Comparison of ENCODE assay signal across 14 mouse cellular contexts in genomic region chr8:10619689-10620088, GRCm38 (mm10).
A peak's percentile ranks its signal among the peaks of the same experiment; 100 is the strongest.
DNase-seq lines count a peak whose midpoint lies in the region; ATAC-seq and TF ChIP-seq lines count a peak whose summit lies in the region.
"Had no signal": no experiment of that assay in that cellular context is flagged by ENCODE, and none has a peak within 500 bp of the region (broad histone marks: within the 10 kb centered on the region; RNA-seq: fewer than 3 reads in every experiment).

No protein-coding gene starts in this region.

- no peaks in the 10 kb centered on the region for H3K27me3 ChIP-seq in liver, adult 2 months (ENCODE audit: control insufficient read depth, insufficient read depth, low read length)
- H3K27me3 ChIP-seq: heart, embryonic 12.5 days; neural tube, embryonic 13.5 days had no signal

- no peaks in the 10 kb centered on the region for H3K79me2 ChIP-seq in liver, adult 2 months (ENCODE audit: control insufficient read depth, insufficient read depth, low read length)

- TF ChIP-seq CTCF in liver, adult 2 months (IDR thresholded peaks at IDR 0.05; ENCODE audit: low read depth, low read length), result no peak

- H3K36me3 ChIP-seq in liver, adult 2 months (ENCODE audit: control insufficient read depth, insufficient read depth, low read length), result no peaks in the 10 kb centered on the region
- H3K36me3 ChIP-seq: hindbrain, embryonic 10.5 days; neural tube, embryonic 13.5 days had no signal

- no peak overlapping the region for H3K4me3 ChIP-seq in liver, adult 2 months (ENCODE audit: insufficient read depth, low read depth, low read length)
- H3K4me3 ChIP-seq: heart, embryonic 12.5 days; hindbrain, embryonic 10.5 days; neural tube, embryonic 13.5 days had no signal

- no peak for TF ChIP-seq POLR2A in liver, adult 2 months (IDR thresholded peaks at IDR 0.05; ENCODE audit: extremely low read depth, insufficient read depth, low read length)

- no peak overlapping the region for H3K27ac ChIP-seq in liver, adult 2 months (replicated peaks; ENCODE audit: insufficient read depth, low read depth, low read length)
- H3K27ac ChIP-seq: hindbrain, embryonic 10.5 days; liver, embryonic 14.5 days; neural tube, embryonic 13.5 days had no signal

- ATAC-seq in inflammation-experienced regulatory T-cells, adult 6 months, result no peak
- no peak for ATAC-seq in frontal cortex, adult (ENCODE audit: low TSS enrichment)

- peak; percentile 26 for DNase-seq in liver, adult 2 months (ENCODE audit: extremely low read depth, low read depth, low spot score)
- DNase-seq in liver, result no peak
- DNase-seq in 3134 (ENCODE audit: extremely low read depth, insufficient read length, low spot score), result peak; percentile 47
- peak; percentile 10 for DNase-seq in kidney, adult 18-20 months
- DNase-seq in kidney, postnatal 36 days, result peak; percentile 27 to 40
- no peak for DNase-seq in neural tube, embryonic 10.5 days (ENCODE audit: extremely low spot score, low spot score)
- DNase-seq: B cell, adult 2 months; cerebellum, adult 18-20 months had no signal

- H3K9ac ChIP-seq in liver, adult 2 months (ENCODE audit: low read depth, low read length), result no peak overlapping the region
- H3K9ac ChIP-seq: heart, embryonic 12.5 days; liver, embryonic 14.5 days; neural tube, embryonic 13.5 days had no signal

- H3K4me1 ChIP-seq in liver, adult 2 months (ENCODE audit: control insufficient read depth, insufficient read depth, low read length), result no peaks in the 10 kb centered on the region
- H3K4me1 ChIP-seq: heart, embryonic 12.5 days; neural tube, embryonic 13.5 days had no signal

- 83% methylated on average over 2 of the region's 2 CpGs for WGBS in liver, adult 2 months

Comparison
In these comparisons a context has a peak if more than half of its experiments do, and no peak if none do; other contexts are left out.
1. DNase-seq: peak in liver, adult 2 months (single experiment), 3134 (single experiment), kidney, adult 18-20 months (single experiment) and kidney, postnatal 36 days (2 of 2); none in liver (single experiment) and neural tube, embryonic 10.5 days (single experiment).